Mouse (Mus musculus) liver, postnatal 0 days (tissue): ENCODE results near the gene Rilp.

ENCODE experiments used
- CTCF ChIP-seq: sonication (generic); IDR thresholded peaks from 2 replicates; pipeline ENCODE4 v1.5.1; 2016; ENCODE audit warnings: antibody characterized with exemption, low read depth
- EP300 ChIP-seq: IDR thresholded peaks from 2 replicates; pipeline ENCODE4 v1.6.1; 2016; ENCODE audit warnings: antibody characterized with exemption, low read depth, mild to moderate bottlenecking

- no peak for TF ChIP-seq CTCF
- TF ChIP-seq EP300 = no peak
Measured at GRCm38 (mm10) chr11:75551321-75551720, 41.4 kb downstream of the Rilp start.
